Mouse (Mus musculus) cerebellum, adult 9-11 months (tissue): Measurements from ENCODE around the gene Nsd1.
A peak's percentile ranks its signal among the peaks of the same experiment; 100 is the strongest.

Source experiments
- DNase-seq: peaks from one replicate; pipeline ENCODE4 v3.0.0; 2022

The Nsd1 gene

GRCm38 (mm10) chr13:55261521-55261920 lies 51.9 kb downstream of the Nsd1 start:
- no peak for DNase-seq

- DNase-seq, result no peak
Observed at GRCm38 (mm10) chr13:55262096-55262495, 52.5 kb downstream of the Nsd1 start.

GRCm38 (mm10) chr13:55277203-55277602 lies 67.6 kb downstream of the Nsd1 start:
- no peak for DNase-seq

GRCm38 (mm10) chr13:55277646-55278045 lies 68.1 kb downstream of the Nsd1 start:
- DNase-seq, result no peak

- DNase-seq, result no peak
Observed at GRCm38 (mm10) chr13:55288854-55289253, 79.3 kb downstream of the Nsd1 start.

- DNase-seq, result no peak
Observed at GRCm38 (mm10) chr13:55296760-55297159, 87.2 kb downstream of the Nsd1 start.

GRCm38 (mm10) chr13:55300913-55301312 lies 91.3 kb downstream of the Nsd1 start:
- no peak for DNase-seq

GRCm38 (mm10) chr13:55312028-55312630 lies 102.5 kb downstream of the Nsd1 start:
- no peak for DNase-seq

- DNase-seq, result no peak
Observed at GRCm38 (mm10) chr13:55313051-55313450, 103.5 kb downstream of the Nsd1 start.

- DNase-seq, result no peak
Observed at GRCm38 (mm10) chr13:55314891-55315412, 105.4 kb downstream of the Nsd1 start.

GRCm38 (mm10) chr13:55318351-55318750 lies 108.8 kb downstream of the Nsd1 start:
- no peak for DNase-seq

- peak; percentile 60 for DNase-seq
Observed at GRCm38 (mm10) chr13:55319931-55320533, 110.5 kb downstream of the Nsd1 start, which contains the start of gene Prelid1. TSS of gene Prelid1 (plus strand) at chr13:55320500.

- DNase-seq, result peak; percentile 88
Observed at GRCm38 (mm10) chr13:55321434-55322129, 112.0 kb downstream of the Nsd1 start, which contains the start of gene Rab24. TSS of gene Rab24 (minus strand) at chr13:55321946.

- DNase-seq, result peak; percentile 58
Observed at GRCm38 (mm10) chr13:55322130-55322825, 112.7 kb downstream of the Nsd1 start.

GRCm38 (mm10) chr13:55325596-55325995 lies 116.0 kb downstream of the Nsd1 start:
- no peak for DNase-seq

- no peak for DNase-seq
Observed at GRCm38 (mm10) chr13:55327169-55327568, 117.6 kb downstream of the Nsd1 start.

- peak; percentile 84 for DNase-seq
Observed at GRCm38 (mm10) chr13:55327633-55328032, 118.1 kb downstream of the Nsd1 start.

- DNase-seq, result no peak
Observed at GRCm38 (mm10) chr13:55328171-55328570, 118.6 kb downstream of the Nsd1 start.

- DNase-seq, result no peak
Observed at GRCm38 (mm10) chr13:55328641-55329040, 119.1 kb downstream of the Nsd1 start.

- DNase-seq, result peak; percentile 59
Observed at GRCm38 (mm10) chr13:55329109-55329682, 119.6 kb downstream of the Nsd1 start.

- DNase-seq, result peak; percentile 78
Observed at GRCm38 (mm10) chr13:55329683-55330566, 120.3 kb downstream of the Nsd1 start, which contains the start of gene Mxd3. TSS of gene Mxd3 (minus strand) at chr13:55329823.
